Mouse (Mus musculus) midbrain, embryonic 15.5 days (tissue): ENCODE measurements around the gene Hdac11. TPM values are rescaled to one million over a fixed set of nuclear protein-coding genes. Genes with fewer than 3 reads are reported as not detected.
"Not testable (repeated sequence)": the region's sequence is repeated elsewhere in the genome, so short reads cannot be mapped to it uniquely, and the experiment has no call there.

ENCODE experiments used
- ATAC-seq: fragments of 200-750 bp; cut with Nextera tagmentation; replicated peaks from 2 replicates; pipeline ENCODE4 v1.8.0; 2017; ENCODE audit warnings: moderate TSS enrichment
- H3K27ac ChIP-seq: fragments of 300-500 bp; sonication (generic); 2 replicates; pipeline ENCODE4 v1.5.1; 2015; ENCODE audit warnings: mild to moderate bottlenecking, inconsistent platforms
- H3K27me3 ChIP-seq: fragments of 300-500 bp; sonication (generic); replicated peaks from 2 replicates; pipeline ENCODE4 v1.6.1; 2015; ENCODE audit warnings: inconsistent platforms
- H3K36me3 ChIP-seq: fragments of 300-500 bp; sonication (generic); replicated peaks from 2 replicates; pipeline ENCODE4 v1.6.1; 2015; ENCODE audit warnings: inconsistent platforms
- H3K4me1 ChIP-seq: fragments of 300-500 bp; sonication (generic); 2 replicates; pipeline ENCODE4 v1.6.1; 2015; ENCODE audit warnings: inconsistent platforms
- H3K4me2 ChIP-seq: fragments of 300-500 bp; sonication (generic); 2 replicates; pipeline ENCODE4 v1.6.1; 2015; ENCODE audit warnings: inconsistent platforms, mild to moderate bottlenecking, moderate library complexity
- H3K4me3 ChIP-seq: fragments of 300-500 bp; sonication (generic); 2 replicates; pipeline ENCODE4 v1.5.1; 2015; ENCODE audit warnings: mild to moderate bottlenecking, inconsistent platforms
- H3K9ac ChIP-seq: fragments of 300-500 bp; sonication (generic); 2 replicates; pipeline ENCODE4 v1.6.1; 2015; ENCODE audit warnings: mild to moderate bottlenecking, inconsistent platforms
- H3K9me3 ChIP-seq: fragments of 300-500 bp; sonication (generic); 2 replicates; pipeline ENCODE4 v1.6.1; 2016; ENCODE audit warnings: inconsistent platforms
- WGBS: fragments of 180-500 bp; shearing (Covaris S2); methylation state at CpG from one replicate; pipeline ENCODE4 v1.1.7; 2015; ENCODE audit warnings: mixed read lengths; 5-methylcytosine and 5-hydroxymethylcytosine counted together
- polyA plus RNA-seq: library from polyadenylated mRNA; unstranded; fragments of >200 nt; fragmentation: Nextera tagmentation; extraction: Ambion mirVana; gene quantifications from 2 replicates; pipeline ENCODE4 v1.2.1, GENCODE M21; 2015

Hdac11 gene
- polyA plus RNA-seq, 1 experiment from 2014 or later = 46.5 TPM

- Histone ChIP-seq H3K36me3 (no peaks in the 10 kb centered on the region), H3K4me1 (peaks cover 28% of the 10 kb centered on the region), H3K4me3 (peak overlapping the region; percentile 70), H3K27me3 (0 out of 2 replicates have a peak, but pooled peaks cover 3% of the 10 kb centered on the region), H3K27ac (peak overlapping the region; percentile 95), H3K9me3 (no peaks in the 10 kb centered on the region), H3K9ac (peak overlapping the region; percentile 70), H3K4me2 (peak overlapping the region; percentile 65)
- WGBS = 2% methylated on average over 9 of the region's 9 CpGs
- ATAC-seq = peak; percentile 46
These were observed 39.3 kb upstream of the Hdac11 start for GRCm38 (mm10) chr6:91117149-91117548.

- no peak for ATAC-seq
- Histone ChIP-seq H3K4me3 (no peak overlapping the region), H3K4me1 (peaks cover 28% of the 10 kb centered on the region), H3K9me3 (no peaks in the 10 kb centered on the region), H3K27me3 (0 out of 2 replicates have a peak, but pooled peaks cover 3% of the 10 kb centered on the region), H3K9ac (no peak overlapping the region), H3K4me2 (no peak overlapping the region), H3K36me3 (no peaks in the 10 kb centered on the region), H3K27ac (no peak overlapping the region)
These were observed 37.9 kb upstream of the Hdac11 start for GRCm38 (mm10) chr6:91118526-91118925.

- no peak for ATAC-seq
- Histone ChIP-seq H3K9me3 (no peaks in the 10 kb centered on the region), H3K27me3 (0 out of 2 replicates have a peak, but pooled peaks cover 3% of the 10 kb centered on the region), H3K4me1 (peaks cover 21% of the 10 kb centered on the region), H3K36me3 (no peaks in the 10 kb centered on the region), H3K27ac (no peak overlapping the region), H3K4me3 (no peak overlapping the region), H3K9ac (no peak overlapping the region), H3K4me2 (no peak overlapping the region)
- 77% methylated on average over 2 of the region's 2 CpGs for WGBS
These were observed 36.3 kb upstream of the Hdac11 start for GRCm38 (mm10) chr6:91120206-91120605.

- H3K4me1 ChIP-seq = peaks cover 12% of the 10 kb centered on the region
- ATAC-seq, H3K27me3 ChIP-seq, H3K9ac ChIP-seq, H3K9me3 ChIP-seq, H3K4me3 ChIP-seq, H3K27ac ChIP-seq, H3K4me2 ChIP-seq, H3K36me3 ChIP-seq: not testable (repeated sequence)
- 94% methylated on average over 7 of the region's 7 CpGs for WGBS
These were observed 35.4 kb upstream of the Hdac11 start for GRCm38 (mm10) chr6:91121089-91121488.

- H3K9me3 ChIP-seq = no peaks in the 10 kb centered on the region
- H3K4me1 ChIP-seq = no peaks in the 10 kb centered on the region
- H3K9ac ChIP-seq = no peak overlapping the region
- 86% methylated on average over 3 of the region's 3 CpGs for WGBS
- no peak overlapping the region for H3K4me3 ChIP-seq
- H3K27ac ChIP-seq = no peak overlapping the region
- no peak overlapping the region for H3K4me2 ChIP-seq
- no peak for ATAC-seq
- H3K36me3 ChIP-seq = no peaks in the 10 kb centered on the region
- H3K27me3 ChIP-seq = 0 out of 2 replicates have a peak, but pooled peaks cover 3% of the 10 kb centered on the region
These were observed 33.0 kb upstream of the Hdac11 start for GRCm38 (mm10) chr6:91123453-91123852.

GRCm38 (mm10) chr6:91124286-91125227 is 31.9 kb upstream of the Hdac11 start:
- H3K27me3 ChIP-seq = 0 out of 2 replicates have a peak, but pooled peaks cover under 1% of the 10 kb centered on the region
- H3K36me3 ChIP-seq = no peaks in the 10 kb centered on the region
- no peak overlapping the region for H3K9ac ChIP-seq
- no peak for ATAC-seq
- no peaks in the 10 kb centered on the region for H3K9me3 ChIP-seq
- 38% methylated on average over 7 of the region's 7 CpGs for WGBS
- no peak overlapping the region for H3K4me2 ChIP-seq
- no peaks in the 10 kb centered on the region for H3K4me1 ChIP-seq
- H3K4me3 ChIP-seq = no peak overlapping the region
- H3K27ac ChIP-seq = peak overlapping the region; percentile 25; the same call in 1 of the 2 replicates

GRCm38 (mm10) chr6:91125228-91125585 is 31.3 kb upstream of the Hdac11 start:
- H3K27ac ChIP-seq = no peak overlapping the region
- H3K4me2 ChIP-seq = no peak overlapping the region
- 87% methylated on average over 2 of the region's 2 CpGs for WGBS
- no peak overlapping the region for H3K4me3 ChIP-seq
- H3K36me3 ChIP-seq = no peaks in the 10 kb centered on the region
- no peaks in the 10 kb centered on the region for H3K4me1 ChIP-seq
- no peaks in the 10 kb centered on the region for H3K9me3 ChIP-seq
- no peak overlapping the region for H3K9ac ChIP-seq
- ATAC-seq = no peak
- H3K27me3 ChIP-seq = no peaks in the 10 kb centered on the region

GRCm38 (mm10) chr6:91128996-91129395 is 27.5 kb upstream of the Hdac11 start:
- Histone ChIP-seq H3K27me3 (no peaks in the 10 kb centered on the region), H3K27ac (no peak overlapping the region), H3K4me3 (no peak overlapping the region), H3K4me1 (no peaks in the 10 kb centered on the region), H3K4me2 (no peak overlapping the region), H3K9me3 (no peaks in the 10 kb centered on the region), H3K9ac (no peak overlapping the region), H3K36me3 (no peaks in the 10 kb centered on the region)
- ATAC-seq = no peak
- 56% methylated on average over 4 of the region's 4 CpGs for WGBS

- H3K9ac ChIP-seq = no peak overlapping the region
- no peaks in the 10 kb centered on the region for H3K36me3 ChIP-seq
- H3K9me3 ChIP-seq = no peaks in the 10 kb centered on the region
- H3K4me3 ChIP-seq = no peak overlapping the region
- H3K27me3 ChIP-seq = no peaks in the 10 kb centered on the region
- 54% methylated on average over 1 of the region's 1 CpGs for WGBS
- no peak overlapping the region for H3K4me2 ChIP-seq
- no peak overlapping the region for H3K27ac ChIP-seq
- no peak for ATAC-seq
- H3K4me1 ChIP-seq = no peaks in the 10 kb centered on the region
These were observed 25.6 kb upstream of the Hdac11 start for GRCm38 (mm10) chr6:91130856-91131255.

GRCm38 (mm10) chr6:91137343-91137956 is 19.0 kb upstream of the Hdac11 start:
- Histone ChIP-seq H3K36me3 (no peaks in the 10 kb centered on the region), H3K27me3 (no peaks in the 10 kb centered on the region), H3K4me1 (no peaks in the 10 kb centered on the region), H3K4me3 (no peak overlapping the region), H3K9ac (no peak overlapping the region), H3K27ac (no peak overlapping the region), H3K9me3 (no peaks in the 10 kb centered on the region), H3K4me2 (no peak overlapping the region)
- WGBS = 76% methylated on average over 10 of the region's 10 CpGs
- ATAC-seq = no peak

GRCm38 (mm10) chr6:91139846-91140245 is 16.6 kb upstream of the Hdac11 start:
- no peak for ATAC-seq
- Histone ChIP-seq H3K36me3 (no peaks in the 10 kb centered on the region), H3K4me3 (no peak overlapping the region), H3K27me3 (no peaks in the 10 kb centered on the region), H3K9ac (no peak overlapping the region), H3K9me3 (no peaks in the 10 kb centered on the region), H3K27ac (no peak overlapping the region), H3K4me2 (no peak overlapping the region), H3K4me1 (no peaks in the 10 kb centered on the region)
- 31% methylated on average over 4 of the region's 4 CpGs for WGBS

GRCm38 (mm10) chr6:91145056-91145455 is 11.4 kb upstream of the Hdac11 start:
- WGBS = 61% methylated on average over 3 of the region's 3 CpGs
- no peaks in the 10 kb centered on the region for H3K9me3 ChIP-seq
- no peak overlapping the region for H3K4me2 ChIP-seq
- H3K9ac ChIP-seq = no peak overlapping the region
- no peak overlapping the region for H3K27ac ChIP-seq
- H3K4me3 ChIP-seq = no peak overlapping the region
- no peaks in the 10 kb centered on the region for H3K27me3 ChIP-seq
- H3K4me1 ChIP-seq = peaks cover 29% of the 10 kb centered on the region
- no peaks in the 10 kb centered on the region for H3K36me3 ChIP-seq
- ATAC-seq = no peak
